Mouse (Mus musculus) left cerebral cortex, adult 2 months (tissue): ENCODE data around the gene Anapc15-ps. TPM values are rescaled to one million over a fixed set of nuclear protein-coding genes. Genes with fewer than 3 reads are reported as not detected.

Experiments
- DNase-seq, 2 experiments: peaks; one replicate each; pipeline ENCODE4 v3.0.0; 2021 to 2022; ENCODE audit warnings: low spot score in 2 of 2, mixed read lengths in 1 of 2; ENCODE audit errors: extremely low spot score in 1 of 2
- H3K27ac ChIP-seq: fragments of 200-600 bp; 2 replicates; pipeline ENCODE4 v1.8.1; 2022
- H3K4me3 ChIP-seq: fragments of 200-600 bp; 2 replicates; pipeline ENCODE4 v1.8.1; 2022
- CTCF ChIP-seq: fragments of 200-600 bp; IDR thresholded peaks from 2 replicates; pipeline ENCODE4 v1.8.1; 2022; ENCODE audit warnings: antibody characterized with exemption, mild to moderate bottlenecking, moderate library complexity
- intact Hi-C: fragments of 180-260 bp; cut with DNase I; formaldehyde crosslinking; loops from one replicate; pipeline ENCODE4 v1.15.1; 2025
- total RNA-seq, 2 experiments: library from RNA; stranded (reverse); gene quantifications; 2 replicates each; pipeline ENCODE4 v1.2.3; 2021

The Anapc15-ps gene
- total RNA-seq, 2 experiments from 2014 or later, result not detected

GRCm38 (mm10) chr10:95660356-95660755 is 12.9 kb downstream of the Anapc15-ps start:
- intact Hi-C loops, result no loop called here
- TF ChIP-seq CTCF, result no peak

GRCm38 (mm10) chr10:95659471-95660150 is 13.6 kb downstream of the Anapc15-ps start:
- intact Hi-C loops, result no loop called here
- no peak for DNase-seq
- no peak overlapping the region for H3K27ac ChIP-seq
- H3K4me3 ChIP-seq, result no peak overlapping the region
- TF ChIP-seq CTCF, result no peak

More at GRCm38 (mm10) chr10:95660356-95660755, 12.9 kb downstream of the Anapc15-ps start:
- Histone ChIP-seq H3K4me3 (no peak overlapping the region), H3K27ac (no peak overlapping the region)
- no peak for DNase-seq

GRCm38 (mm10) chr10:95658836-95659343 is 14.4 kb downstream of the Anapc15-ps start:
- Histone ChIP-seq H3K27ac (no peak overlapping the region), H3K4me3 (no peak overlapping the region)
- DNase-seq, result no peak
- no peak for TF ChIP-seq CTCF
- intact Hi-C loops, result no loop called here

GRCm38 (mm10) chr10:95656236-95657225 is 16.7 kb downstream of the Anapc15-ps start:
- H3K27ac ChIP-seq, result no peak overlapping the region
- TF ChIP-seq CTCF, result no peak
- no peak overlapping the region for H3K4me3 ChIP-seq
- intact Hi-C loops, result no loop called here
- DNase-seq, result no peak

DNA sequence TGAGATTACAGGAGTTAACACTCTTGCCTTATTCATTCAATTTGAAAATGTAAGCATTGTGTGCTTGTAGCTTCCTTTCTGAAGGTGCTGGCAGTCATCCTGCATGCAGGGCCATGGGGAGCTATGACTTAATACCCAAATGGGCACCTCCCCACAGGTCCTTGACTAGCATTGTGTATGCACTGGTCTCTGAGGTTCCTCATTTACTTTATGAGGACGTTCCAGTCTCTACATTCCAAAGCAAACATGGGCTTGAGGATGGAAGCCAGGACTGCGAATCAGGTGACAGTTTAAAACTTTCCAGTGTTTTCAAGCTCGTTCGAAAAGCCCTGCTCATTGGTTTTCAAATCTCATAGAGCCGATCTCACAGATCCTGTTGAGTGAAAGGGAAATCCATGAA is 21.1 kb downstream of the Anapc15-ps start:
- DNase-seq, result no peak
- no peak overlapping the region for H3K27ac ChIP-seq
- intact Hi-C loops, result no loop called here
- TF ChIP-seq CTCF, result no peak
- H3K4me3 ChIP-seq, result no peak overlapping the region

DNA sequence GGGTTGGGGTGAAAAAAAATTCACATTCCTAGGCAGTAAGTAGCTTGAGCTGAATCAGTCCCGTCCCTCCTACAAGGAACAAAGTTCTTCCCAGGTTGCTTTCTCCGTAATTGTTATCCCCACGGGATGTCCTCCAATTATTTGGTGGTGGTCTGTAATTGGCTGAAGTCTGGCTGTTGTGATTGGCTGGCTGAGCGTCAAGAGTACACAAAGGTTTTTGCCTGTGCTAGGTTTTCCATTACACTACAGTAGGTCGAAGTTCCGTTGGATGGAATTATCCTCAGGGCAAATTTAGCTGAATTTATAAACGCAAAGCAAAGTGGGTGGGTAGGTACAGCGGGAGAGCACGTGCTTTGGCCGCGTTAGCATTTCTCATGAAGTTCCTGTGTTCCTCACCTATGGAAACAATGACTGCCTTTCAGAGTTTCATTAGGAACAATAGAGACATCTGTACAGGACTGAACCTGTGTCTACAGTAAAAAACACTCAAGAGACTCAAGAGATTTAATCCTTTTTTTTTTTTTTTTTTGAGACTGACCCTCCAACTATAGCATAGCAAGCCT is 24.8 kb downstream of the Anapc15-ps start:
- intact Hi-C loops, result no loop called here
- no peak overlapping the region for H3K4me3 ChIP-seq
- TF ChIP-seq CTCF, result no peak
- no peak for DNase-seq
- no peak overlapping the region for H3K27ac ChIP-seq

- no peak for DNase-seq
- intact Hi-C loops, result no loop called here
- Histone ChIP-seq H3K27ac (no peak overlapping the region), H3K4me3 (no peak overlapping the region)
- TF ChIP-seq CTCF, result no peak
Observed at GRCm38 (mm10) chr10:95647128-95647527, 26.1 kb downstream of the Anapc15-ps start.

DNA sequence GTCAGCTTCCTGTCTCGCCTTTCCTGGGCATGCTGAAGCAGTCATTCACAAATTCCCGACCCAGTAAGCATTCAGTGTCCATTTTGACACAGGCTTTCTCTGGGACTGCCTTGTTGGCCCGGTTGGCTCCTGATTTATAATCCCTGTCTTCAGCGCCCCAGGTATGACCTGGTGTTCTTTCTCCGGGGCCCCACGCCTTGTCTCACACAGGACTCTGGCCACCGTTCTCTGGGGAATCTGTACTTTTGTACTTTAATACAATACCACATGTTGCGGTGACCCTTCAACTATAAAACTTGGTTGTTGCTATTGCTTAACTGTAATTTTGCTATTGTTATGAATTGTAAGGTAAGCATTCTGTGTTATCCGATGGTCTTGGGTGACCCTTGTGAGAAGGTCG is 26.7 kb downstream of the Anapc15-ps start:
- intact Hi-C loops, result no loop called here
- no peak overlapping the region for H3K4me3 ChIP-seq
- no peak overlapping the region for H3K27ac ChIP-seq
- no peak for DNase-seq
- no peak for TF ChIP-seq CTCF

- no peak for TF ChIP-seq CTCF
- Histone ChIP-seq H3K4me3 (no peak overlapping the region), H3K27ac (no peak overlapping the region)
- no peak for DNase-seq
- intact Hi-C loops, result no loop called here
Observed at GRCm38 (mm10) chr10:95643696-95644360, 29.4 kb downstream of the Anapc15-ps start.

DNA sequence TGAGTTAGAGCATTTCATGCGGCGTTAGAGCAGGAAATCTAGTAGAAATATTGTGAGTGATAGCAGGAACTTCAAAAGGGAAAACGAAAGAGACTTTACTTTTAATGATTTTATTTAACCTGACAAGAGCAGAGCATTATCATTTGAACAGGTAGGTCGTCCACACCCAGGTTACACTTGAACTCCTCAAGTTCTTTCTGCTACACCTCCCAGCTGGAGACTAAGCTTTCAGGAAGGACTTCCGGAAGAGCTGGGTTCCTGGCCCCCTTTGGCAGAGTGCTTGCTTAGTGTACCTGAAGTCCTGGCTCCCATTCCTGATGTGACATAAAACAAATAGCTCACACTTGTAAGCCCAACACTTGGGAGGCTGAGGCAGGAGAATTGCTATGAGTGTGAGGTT is 30.2 kb downstream of the Anapc15-ps start:
- no peak for DNase-seq
- no peak overlapping the region for H3K27ac ChIP-seq
- H3K4me3 ChIP-seq, result no peak overlapping the region
- no peak for TF ChIP-seq CTCF
- intact Hi-C loops, result no loop called here

DNA sequence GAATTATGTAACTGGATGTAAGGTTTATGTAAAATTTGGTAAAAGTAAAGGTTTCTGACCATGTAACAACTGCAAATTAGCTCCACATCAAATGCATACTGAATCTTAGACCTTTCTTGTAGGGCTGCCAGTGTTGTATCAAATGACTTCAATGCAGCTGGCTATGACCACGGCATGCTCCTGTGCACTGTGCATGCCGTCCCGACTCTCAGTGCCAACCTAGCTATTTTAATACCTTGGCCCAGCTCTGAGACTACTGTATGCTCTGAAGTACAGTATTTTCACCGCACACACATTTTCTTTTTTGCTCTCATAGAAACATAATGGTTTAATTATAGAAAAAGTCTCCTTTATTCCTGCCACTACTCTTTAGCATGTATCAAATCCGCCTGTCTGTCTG is 31.9 kb downstream of the Anapc15-ps start:
- no peak for DNase-seq
- Histone ChIP-seq H3K27ac (no peak overlapping the region), H3K4me3 (no peak overlapping the region)
- intact Hi-C loops, result no loop called here
- TF ChIP-seq CTCF, result no peak

DNA sequence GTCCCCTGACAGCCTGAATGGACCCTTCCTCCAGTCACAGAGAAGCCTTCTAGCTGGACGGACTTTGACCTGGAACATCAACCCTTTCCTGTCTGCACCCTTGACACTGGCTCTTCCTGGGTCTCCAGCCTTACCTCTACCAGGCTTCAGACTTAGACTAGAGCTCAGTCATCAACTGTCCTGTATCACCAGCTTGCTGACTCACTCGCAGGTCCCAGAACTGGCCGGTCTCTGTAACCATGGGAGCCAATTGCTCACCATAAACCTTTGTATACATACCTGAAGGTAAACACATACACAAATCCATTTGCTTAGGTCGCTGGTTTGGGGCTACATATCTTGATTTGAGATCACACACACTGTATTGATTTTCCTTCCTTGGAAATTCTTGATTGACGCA is 33.8 kb downstream of the Anapc15-ps start:
- no peak overlapping the region for H3K4me3 ChIP-seq
- no peak overlapping the region for H3K27ac ChIP-seq
- TF ChIP-seq CTCF, result no peak
- intact Hi-C loops, result no loop called here
- DNase-seq, result no peak
